Mouse (Mus musculus): ENCODE results near the gene Sema4d.

Sema4d gene

DNA sequence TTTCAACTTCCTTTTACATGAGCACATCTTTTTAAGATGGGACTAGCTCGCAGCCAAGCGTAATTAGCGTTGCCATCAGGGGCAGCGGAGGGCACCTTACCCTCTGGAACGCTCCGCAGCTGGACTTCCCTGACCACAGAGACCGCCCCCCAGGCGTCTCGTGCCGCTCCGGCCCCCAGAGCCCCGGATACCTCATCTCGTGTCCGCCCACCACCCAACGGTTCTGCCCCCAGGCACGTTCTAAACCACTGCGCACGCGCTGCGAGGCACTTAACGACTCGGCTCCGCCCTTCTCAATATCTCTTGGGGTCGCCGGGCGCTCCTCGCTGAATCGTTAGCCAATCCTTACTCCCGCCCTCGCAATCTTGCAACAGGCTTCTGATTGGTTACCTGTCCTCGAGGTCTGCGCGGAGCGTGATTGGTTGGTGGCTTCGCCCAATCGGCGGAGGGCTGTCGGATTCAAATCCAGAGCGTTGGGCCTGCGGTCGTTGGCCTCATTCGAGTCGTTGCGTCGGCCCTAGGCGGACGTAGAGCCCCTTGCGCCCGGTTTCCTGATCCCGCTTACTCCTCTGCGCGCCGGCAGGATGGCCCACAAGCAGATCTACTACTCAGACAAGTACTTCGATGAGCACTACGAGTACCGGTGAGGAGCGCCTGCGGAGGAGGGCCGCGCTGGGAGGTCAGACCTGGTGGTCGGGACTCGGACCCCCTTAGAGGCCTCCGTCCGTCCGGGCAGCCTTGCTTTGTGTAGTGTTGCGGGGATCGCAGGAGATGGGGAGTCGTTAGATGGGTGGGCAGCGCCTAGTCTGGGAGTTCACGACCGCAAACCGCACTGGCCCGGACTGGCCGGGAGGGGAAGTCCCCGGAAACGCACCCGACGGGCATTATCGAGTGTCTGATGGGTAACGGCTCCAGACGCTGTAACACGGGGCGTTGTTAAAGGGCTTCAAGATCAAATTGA, 148.4 kb downstream of the Sema4d start, which contains the start of gene Cks2:
TSS of gene Cks2 (plus strand) at position 404 of the 961 bp plus-strand sequence.
- peak; percentile 91 to 94 for DNase-seq (ENCODE audit: low read depth in 1 of 2, low spot score in 2 of 2)

DNA sequence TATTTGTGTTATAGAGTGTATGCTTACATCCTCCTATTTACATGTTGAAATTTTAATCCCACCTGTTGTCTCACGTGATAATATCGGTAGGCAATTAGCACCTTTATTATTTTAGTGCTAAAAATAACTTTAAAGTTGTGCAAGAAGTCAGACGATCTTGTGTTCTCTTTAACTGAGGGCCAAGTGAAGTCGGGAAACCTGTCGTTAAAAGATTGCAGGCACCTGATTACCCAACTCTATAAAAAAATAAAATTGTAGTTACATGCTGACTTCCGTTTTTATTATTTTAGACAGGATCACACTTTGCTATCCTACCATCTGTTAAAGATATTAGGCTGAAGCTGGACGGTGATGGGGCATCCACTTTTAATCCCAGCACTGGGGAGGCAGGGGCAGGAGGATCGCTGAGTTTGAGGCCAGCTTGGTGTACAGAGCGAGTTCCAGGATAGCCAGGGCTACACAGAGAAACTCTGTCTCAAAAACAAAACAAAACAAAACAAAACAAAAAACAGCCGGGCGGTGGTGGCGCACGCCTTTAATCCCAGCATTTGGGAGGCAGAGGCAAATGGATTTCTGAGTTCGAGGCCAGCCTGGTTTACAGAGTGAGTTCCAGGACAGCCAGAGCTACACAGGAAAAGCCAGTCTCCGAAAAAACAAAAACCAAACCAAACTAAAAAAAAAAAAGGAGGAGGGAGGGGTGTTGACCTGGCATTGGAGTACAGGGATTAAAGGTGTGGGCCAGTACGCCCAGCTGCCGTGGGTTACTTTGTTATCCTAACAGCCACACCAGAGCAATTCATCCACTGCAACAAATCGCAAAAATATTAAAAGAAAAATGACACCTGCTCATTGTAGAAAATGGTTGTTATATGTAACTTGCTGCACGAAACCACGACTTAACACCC, 149.4 kb downstream of the Sema4d start:
- DNase-seq (ENCODE audit: low read depth in 1 of 2, low spot score in 2 of 2), result no peak

GRCm38 (mm10) chr13:51642171-51642778, 151.3 kb downstream of the Sema4d start:
- no peak for DNase-seq (ENCODE audit: low read depth in 1 of 2, low spot score in 2 of 2)

DNA sequence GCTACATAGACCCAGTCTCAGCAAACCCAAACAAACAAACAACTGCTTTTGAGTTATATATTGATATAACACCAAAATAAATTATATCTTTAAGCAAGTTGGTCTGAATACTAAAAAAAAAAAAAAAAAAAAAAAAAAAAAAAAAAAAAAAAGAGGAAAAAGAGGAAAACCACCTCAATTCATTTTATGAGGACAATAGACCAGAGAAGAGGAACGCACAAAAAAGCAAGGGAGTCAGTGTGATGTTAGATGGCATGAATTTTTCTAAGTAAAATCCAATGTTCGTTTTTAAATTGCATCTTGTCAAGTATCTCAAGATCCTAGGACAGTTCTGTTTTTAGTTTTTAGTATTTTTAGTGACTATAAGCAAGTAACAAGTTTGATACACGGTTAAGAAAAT, 152.1 kb downstream of the Sema4d start:
- no peak for DNase-seq (ENCODE audit: low read depth in 1 of 2, low spot score in 2 of 2)

DNA sequence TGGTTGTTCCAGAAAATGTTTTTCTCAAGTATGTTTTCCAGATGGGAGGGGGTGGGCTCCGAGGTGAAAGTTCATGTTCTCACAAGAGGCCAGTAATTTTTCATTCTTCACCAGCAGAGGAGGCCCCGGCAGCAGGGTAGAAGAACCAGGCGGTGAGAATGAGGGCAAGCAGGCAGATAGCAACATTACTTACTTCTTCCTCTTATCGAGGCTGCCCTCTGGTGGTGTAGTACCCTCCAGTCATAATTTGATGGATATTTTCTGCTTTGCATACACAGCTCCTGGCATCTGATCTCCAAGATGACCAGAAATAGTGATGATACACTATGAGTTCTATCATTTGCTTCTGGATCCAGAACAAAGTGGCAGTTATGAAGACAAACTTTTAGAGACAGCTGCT, 154.6 kb downstream of the Sema4d start:
- DNase-seq (ENCODE audit: low read depth in 1 of 2, low spot score in 2 of 2), result peak in 1 of 2 experiments; percentile 30
